Mouse (Mus musculus): Measurements from ENCODE around the gene Ccr10. TPM values are rescaled to one million over a fixed set of nuclear protein-coding genes. Genes with fewer than 3 reads are reported as not detected.
"Not testable (repeated sequence)": the region's sequence is repeated elsewhere in the genome, so short reads cannot be mapped to it uniquely, and the experiment has no call there.

Gene Ccr10
- total and polyA plus RNA-seq, 3 experiments: not detected

- no peaks in the 10 kb centered on the region for H3K4me1 ChIP-seq (ENCODE audit: control insufficient read depth in 1 of 2, insufficient read depth in 2 of 2, low read length in 2 of 2)
- no peaks in the 10 kb centered on the region for H3K36me3 ChIP-seq (ENCODE audit: control insufficient read depth in 1 of 2, insufficient read depth in 2 of 2, low read length in 2 of 2)
- TF ChIP-seq TCF12 (IDR thresholded peaks at IDR 0.05; ENCODE audit: low read depth, low read length) (no peak), TBP (IDR thresholded peaks at IDR 0.05; ENCODE audit: low read depth, low read length) (no peak), SMC3 (IDR thresholded peaks at IDR 0.05; ENCODE audit: low read depth, low read length) (no peak), JUND (IDR thresholded peaks at IDR 0.05; ENCODE audit: low read depth, low read length) (no peak), TAL1 (IDR thresholded peaks at IDR 0.05; ENCODE audit: low read length) (no peak), UBTF (IDR thresholded peaks at IDR 0.05; ENCODE audit: borderline replicate concordance, insufficient read depth, low read depth, low read length) (no peak), E2F4 (IDR thresholded peaks at IDR 0.05; ENCODE audit: borderline replicate concordance, low read depth, low read length) (no peak), POLR2AphosphoS5 (IDR thresholded peaks at IDR 0.05; ENCODE audit: borderline replicate concordance, low read depth, low read length) (no peak), SIN3A (IDR thresholded peaks at IDR 0.05; ENCODE audit: low read length) (no peak), ZC3H11A (IDR thresholded peaks at IDR 0.05; ENCODE audit: low read depth, low read length) (no peak)
- H3K79me2 ChIP-seq (ENCODE audit: control insufficient read depth, insufficient read depth, low read length, poor library complexity): no peaks in the 10 kb centered on the region
- H3K27me3 ChIP-seq (ENCODE audit: control insufficient read depth in 1 of 2, insufficient read depth in 2 of 2, low read length in 2 of 2): peaks cover 1 to 3% of the 10 kb centered on the region in 2 experiments; a peak in 1 of 4 replicates
- DNase-seq (ENCODE audit: low read depth, low spot score): no peak
- H3K27ac ChIP-seq (ENCODE audit: control insufficient read depth, low read depth, low read length): no peak overlapping the region
- H3K9me3 ChIP-seq (replicated peaks; ENCODE audit: insufficient read depth, low read length): no peaks in the 10 kb centered on the region
- no peak overlapping the region for H3K4me3 ChIP-seq (ENCODE audit: control insufficient read depth in 1 of 2, insufficient read depth in 1 of 2, low read depth in 2 of 2, low read length in 2 of 2)
- H3K9ac ChIP-seq (ENCODE audit: control insufficient read depth, low read depth, low read length, poor library complexity, severe bottlenecking): no peak overlapping the region
Observed at GRCm38 (mm10) chr11:101161551-101161950, 13.7 kb downstream of the Ccr10 start.

- not testable (repeated sequence) for H3K27ac ChIP-seq (ENCODE audit: control insufficient read depth, low read depth, low read length); H3K9ac ChIP-seq (ENCODE audit: control insufficient read depth, low read depth, low read length, poor library complexity, severe bottlenecking); H3K79me2 ChIP-seq (ENCODE audit: control insufficient read depth, insufficient read depth, low read length, poor library complexity); DNase-seq (ENCODE audit: low read depth, low spot score); H3K4me3 ChIP-seq (ENCODE audit: control insufficient read depth in 1 of 2, insufficient read depth in 1 of 2, low read depth in 2 of 2, low read length in 2 of 2); H3K9me3 ChIP-seq (replicated peaks; ENCODE audit: insufficient read depth, low read length); H3K27me3 ChIP-seq (ENCODE audit: control insufficient read depth in 1 of 2, insufficient read depth in 2 of 2, low read length in 2 of 2); H3K4me1 ChIP-seq (ENCODE audit: control insufficient read depth in 1 of 2, insufficient read depth in 2 of 2, low read length in 2 of 2); H3K36me3 ChIP-seq (ENCODE audit: control insufficient read depth in 1 of 2, insufficient read depth in 2 of 2, low read length in 2 of 2)
Observed at GRCm38 (mm10) chr11:101160981-101161505, 14.2 kb downstream of the Ccr10 start.

GRCm38 (mm10) chr11:101160151-101160550 is 15.1 kb downstream of the Ccr10 start:
- not testable (repeated sequence) for H3K36me3 ChIP-seq (ENCODE audit: control insufficient read depth in 1 of 2, insufficient read depth in 2 of 2, low read length in 2 of 2); H3K79me2 ChIP-seq (ENCODE audit: control insufficient read depth, insufficient read depth, low read length, poor library complexity); H3K9me3 ChIP-seq (replicated peaks; ENCODE audit: insufficient read depth, low read length); H3K27me3 ChIP-seq (ENCODE audit: control insufficient read depth in 1 of 2, insufficient read depth in 2 of 2, low read length in 2 of 2); DNase-seq (ENCODE audit: low read depth, low spot score); H3K27ac ChIP-seq (ENCODE audit: control insufficient read depth, low read depth, low read length); H3K4me3 ChIP-seq (ENCODE audit: control insufficient read depth in 1 of 2, insufficient read depth in 1 of 2, low read depth in 2 of 2, low read length in 2 of 2); H3K9ac ChIP-seq (ENCODE audit: control insufficient read depth, low read depth, low read length, poor library complexity, severe bottlenecking); H3K4me1 ChIP-seq (ENCODE audit: control insufficient read depth in 1 of 2, insufficient read depth in 2 of 2, low read length in 2 of 2)

Data from MEL (cell line).